Mouse (Mus musculus) thymus, adult 2 months (tissue): ENCODE results near the gene Slc47a2.

Experiments used
- CTCF ChIP-seq: fragments of 200-500 bp; IDR thresholded peaks from 2 replicates; pipeline ENCODE4 v1.5.1; 2012; ENCODE audit warnings: mild to moderate bottlenecking, control low read depth, low read length, moderate library complexity, borderline replicate concordance; ENCODE audit not compliant: control insufficient read depth, poor library complexity, insufficient read depth; ENCODE audit errors: extremely low read depth
- POLR2A ChIP-seq: fragments of 200-500 bp; IDR thresholded peaks from 2 replicates; pipeline ENCODE4 v1.6.1; 2012; ENCODE audit warnings: mild to moderate bottlenecking, low read length, control low read depth, moderate library complexity; ENCODE audit not compliant: control insufficient read depth, poor library complexity, insufficient read depth; ENCODE audit errors: extremely low read depth

GRCm38 (mm10) chr11:61341233-61341632, 1.4 kb downstream of the Slc47a2 start:
- TF ChIP-seq CTCF (no peak), POLR2A (no peak)
